Mouse (Mus musculus): Measurements from ENCODE around the gene Fcrl5.

Fcrl5 gene

GRCm38 (mm10) chr3:87501151-87501550 lies 65.6 kb downstream of the Fcrl5 start:
- DNase-seq = no peak

GRCm38 (mm10) chr3:87502771-87503170 lies 67.2 kb downstream of the Fcrl5 start:
- DNase-seq = no peak

- DNase-seq = peak; percentile 20
Observed at GRCm38 (mm10) chr3:87504330-87504729, 68.8 kb downstream of the Fcrl5 start.

GRCm38 (mm10) chr3:87504749-87505425 lies 69.3 kb downstream of the Fcrl5 start:
- no peak for DNase-seq

- DNase-seq = no peak
Observed at GRCm38 (mm10) chr3:87506456-87507416, 71.2 kb downstream of the Fcrl5 start.

GRCm38 (mm10) chr3:87508205-87508901 lies 72.8 kb downstream of the Fcrl5 start:
- peak; percentile 88 for DNase-seq

- no peak for DNase-seq
Observed at GRCm38 (mm10) chr3:87509061-87509460, 73.5 kb downstream of the Fcrl5 start.

- DNase-seq = no peak
Observed at GRCm38 (mm10) chr3:87510832-87511231, 75.3 kb downstream of the Fcrl5 start.

GRCm38 (mm10) chr3:87511971-87512765 lies 76.6 kb downstream of the Fcrl5 start:
- DNase-seq = no peak

- no peak for DNase-seq
Observed at GRCm38 (mm10) chr3:87515567-87516081, 80.1 kb downstream of the Fcrl5 start.

- no peak for DNase-seq
Observed at GRCm38 (mm10) chr3:87518425-87518824, 82.9 kb downstream of the Fcrl5 start.

GRCm38 (mm10) chr3:87521126-87521525 lies 85.6 kb downstream of the Fcrl5 start:
- no peak for DNase-seq

GRCm38 (mm10) chr3:87521833-87522232 lies 86.3 kb downstream of the Fcrl5 start:
- no peak for DNase-seq

GRCm38 (mm10) chr3:87523701-87524100 lies 88.1 kb downstream of the Fcrl5 start:
- DNase-seq = no peak

- peak; percentile 86 for DNase-seq
Observed at GRCm38 (mm10) chr3:87525043-87525836, 89.7 kb downstream of the Fcrl5 start, which contains the start of gene Etv3. Etv3 (plus strand) TSS chr3:87525407.

GRCm38 (mm10) chr3:87525837-87526570 lies 90.4 kb downstream of the Fcrl5 start:
- no peak for DNase-seq

GRCm38 (mm10) chr3:87527139-87527538 lies 91.6 kb downstream of the Fcrl5 start:
- DNase-seq = no peak

- no peak for DNase-seq
Observed at GRCm38 (mm10) chr3:87528021-87528420, 92.4 kb downstream of the Fcrl5 start.

- no peak for DNase-seq
Observed at GRCm38 (mm10) chr3:87528841-87529240, 93.3 kb downstream of the Fcrl5 start.

GRCm38 (mm10) chr3:87529568-87529967 lies 94.0 kb downstream of the Fcrl5 start:
- DNase-seq = no peak

- DNase-seq = no peak
Observed at GRCm38 (mm10) chr3:87530234-87530633, 94.7 kb downstream of the Fcrl5 start.
